Mouse (Mus musculus): ENCODE results near the gene Elob.

The Elob gene

DNA sequence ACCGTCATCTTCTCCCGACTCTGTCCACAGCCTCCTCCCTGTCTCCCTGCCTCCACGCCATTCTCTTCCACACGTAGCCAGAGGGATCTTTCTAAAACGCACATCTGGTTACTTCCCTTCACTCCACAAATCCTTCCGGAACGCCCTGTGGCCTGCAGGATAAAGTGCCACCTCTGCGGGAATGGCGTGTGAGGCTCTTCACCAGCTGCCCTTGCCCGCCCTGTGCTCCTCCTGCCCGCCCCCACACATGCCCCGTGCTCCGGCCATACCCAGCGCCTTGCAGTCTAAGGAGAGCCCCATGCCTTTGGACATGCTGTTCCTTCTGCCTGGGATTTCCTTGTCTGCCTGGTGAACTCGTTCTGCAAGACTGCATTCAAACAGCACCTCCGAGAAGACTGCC, 5.9 kb downstream of the Elob start:
- no peak for DNase-seq

DNA sequence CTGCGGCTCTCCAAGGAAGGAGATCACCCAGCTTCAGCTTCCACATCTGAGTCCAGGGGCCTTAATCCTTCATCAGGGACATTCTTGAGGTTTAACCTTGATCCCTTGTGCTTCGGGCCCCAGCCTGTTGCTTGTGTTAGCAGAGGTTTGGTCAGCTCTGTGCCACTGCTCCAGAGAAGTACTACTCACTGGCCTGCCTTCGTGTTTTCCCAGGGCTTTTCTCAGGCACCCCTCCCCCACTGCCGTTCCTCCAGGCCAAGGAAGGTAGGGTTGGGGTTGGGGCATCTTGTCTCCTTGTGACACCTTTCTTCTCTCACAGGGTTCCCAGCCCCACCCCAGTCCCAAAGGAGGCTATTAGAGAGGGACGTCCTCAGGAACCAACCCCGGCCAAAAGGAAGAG, 6.8 kb downstream of the Elob start:
- no peak for DNase-seq

- no peak for DNase-seq
These were observed 8.2 kb downstream of the Elob start for GRCm38 (mm10) chr17:23820731-23821130.

GRCm38 (mm10) chr17:23819235-23819634, 9.7 kb downstream of the Elob start:
- DNase-seq = no peak

- DNase-seq = no peak
These were observed 10.4 kb downstream of the Elob start for GRCm38 (mm10) chr17:23818579-23818978.

GRCm38 (mm10) chr17:23815641-23816040, 13.3 kb downstream of the Elob start:
- no peak for DNase-seq

- DNase-seq = no peak
These were observed 21.0 kb downstream of the Elob start for GRCm38 (mm10) chr17:23807918-23808317.

DNA sequence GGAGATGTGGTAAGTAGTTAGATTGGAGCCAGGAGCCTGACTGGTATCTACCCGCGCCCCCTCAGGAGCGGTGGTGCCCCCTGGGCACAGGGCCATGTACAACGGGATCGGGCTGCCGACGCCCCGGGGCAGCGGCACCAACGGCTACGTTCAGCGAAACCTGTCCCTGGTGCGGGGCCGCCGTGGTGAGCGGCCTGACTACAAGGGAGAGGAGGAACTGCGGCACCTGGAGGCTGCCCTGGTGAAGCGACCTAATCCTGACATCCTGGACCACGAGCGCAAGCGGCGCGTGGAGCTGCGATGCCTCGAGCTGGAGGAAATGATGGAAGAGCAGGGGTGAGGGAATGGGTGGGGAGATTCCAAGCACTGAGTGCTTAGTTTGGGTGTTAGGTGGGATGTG, 22.1 kb downstream of the Elob start:
- DNase-seq = peak; percentile 66 to 76

- no peak for DNase-seq
These were observed 24.4 kb downstream of the Elob start for GRCm38 (mm10) chr17:23804426-23805085.

DNA sequence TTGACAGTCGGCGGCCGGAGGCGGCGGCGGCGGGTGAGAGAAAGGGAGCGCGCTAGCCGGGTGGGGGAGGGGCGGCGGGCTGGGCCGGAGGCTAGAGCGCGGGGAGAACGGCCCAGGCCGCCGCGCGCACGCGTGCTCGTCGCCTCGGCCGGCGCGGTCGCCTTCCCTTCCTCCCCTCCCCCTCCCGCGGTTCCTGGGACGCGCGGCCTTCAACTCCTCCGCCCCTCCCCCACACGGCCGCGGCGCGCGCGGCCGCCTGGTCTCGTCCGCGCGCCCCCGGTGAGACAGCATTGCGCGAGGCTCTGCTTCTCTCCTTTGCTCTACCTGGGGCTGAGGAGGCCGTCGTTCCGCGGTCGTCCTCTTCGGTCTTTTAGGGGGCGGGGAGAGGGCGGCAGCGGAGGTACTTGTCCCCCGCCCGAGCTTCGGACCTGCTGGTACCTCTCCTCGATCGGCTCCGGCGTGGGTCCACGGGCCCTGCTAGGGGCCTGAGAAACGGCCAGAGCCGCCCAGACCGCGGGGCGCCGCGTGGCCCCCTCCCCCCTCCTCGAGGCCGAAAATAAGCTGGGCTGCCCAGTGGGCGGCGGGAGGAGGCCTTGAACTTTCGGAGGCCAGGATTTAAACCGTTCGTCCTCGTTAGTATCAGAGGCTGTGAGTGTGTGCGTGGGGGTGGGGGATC, 25.4 kb downstream of the Elob start:
- DNase-seq = peak in 1 of 2 experiments; percentile 92

GRCm38 (mm10) chr17:23802746-23803365, 26.1 kb downstream of the Elob start:
- DNase-seq = peak; percentile 97 to 99

DNA sequence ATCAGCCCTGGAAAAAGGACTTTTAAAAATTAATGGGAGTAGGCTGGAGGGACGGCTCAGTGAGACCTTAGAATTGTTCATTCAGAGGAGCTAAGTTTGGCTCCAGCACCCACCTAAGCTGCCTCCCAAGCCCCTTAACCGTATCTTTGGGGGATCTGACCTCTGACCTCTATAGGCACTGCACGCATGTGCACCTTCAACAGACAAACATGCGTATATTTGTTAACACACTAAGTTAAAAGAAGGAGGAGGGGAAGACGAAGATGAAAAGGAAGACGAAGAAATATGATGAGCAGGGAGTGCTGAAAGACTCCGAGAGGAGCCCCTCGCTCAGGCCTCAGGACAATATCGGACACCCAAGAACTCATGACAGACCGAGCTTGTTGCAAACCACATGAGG, 27.3 kb downstream of the Elob start:
- no peak for DNase-seq

GRCm38 (mm10) chr17:23797316-23797715, 31.6 kb downstream of the Elob start:
- no peak for DNase-seq

GRCm38 (mm10) chr17:23795323-23795722, 33.6 kb downstream of the Elob start:
- DNase-seq = no peak

DNA sequence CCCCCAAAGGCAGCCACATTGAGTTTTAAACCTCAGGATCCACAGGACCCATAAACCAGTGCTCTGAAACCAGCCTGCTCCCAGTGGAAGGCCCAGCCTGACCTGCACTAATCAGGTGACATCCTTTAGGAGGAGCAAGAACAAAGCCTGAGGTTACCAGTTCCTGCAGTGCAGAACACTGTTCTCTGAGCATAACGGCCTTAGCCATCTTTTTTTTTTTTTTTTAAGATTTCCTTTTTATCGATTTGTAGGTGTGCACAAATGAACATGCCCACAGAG, 37.9 kb downstream of the Elob start:
- peak in 1 of 2 experiments; percentile 52 for DNase-seq

GRCm38 (mm10) chr17:23790269-23791078, 38.5 kb downstream of the Elob start, which contains the start of gene Srrm2:
TSS of gene Srrm2 (plus strand) at chr17:23790532.
- peak; percentile 74 to 80 for DNase-seq

- no peak for DNase-seq
These were observed 39.1 kb downstream of the Elob start for GRCm38 (mm10) chr17:23789749-23790268.

- DNase-seq = no peak
These were observed 40.0 kb downstream of the Elob start for GRCm38 (mm10) chr17:23788973-23789372.

- DNase-seq = peak; percentile 66 to 70
These were observed 42.4 kb downstream of the Elob start for GRCm38 (mm10) chr17:23786510-23786931.

GRCm38 (mm10) chr17:23785561-23786471, 43.1 kb downstream of the Elob start, which contains the start of gene Flywch2:
TSS of gene Flywch2 (minus strand) at chr17:23786081.
- peak; percentile 91 to 96 for DNase-seq

DNA sequence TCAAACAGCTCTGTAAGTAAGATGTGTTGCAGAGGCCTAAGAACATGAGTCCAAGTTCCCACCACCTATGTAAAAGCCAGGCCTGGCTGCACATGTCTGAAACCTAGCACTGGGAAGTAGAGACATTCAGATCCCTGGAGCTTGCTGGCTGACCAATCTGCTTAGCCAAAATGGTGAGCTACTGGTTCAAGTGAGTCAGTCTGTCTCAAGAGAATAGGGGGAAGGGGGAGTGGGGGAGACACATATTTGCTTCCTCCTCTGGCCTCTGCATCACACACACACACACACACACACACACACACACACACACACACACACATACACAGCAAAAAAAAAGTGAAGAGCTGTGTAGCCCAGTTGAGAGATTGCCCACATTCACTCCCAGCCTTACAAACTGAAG, 45.6 kb downstream of the Elob start:
- DNase-seq = no peak

DNA sequence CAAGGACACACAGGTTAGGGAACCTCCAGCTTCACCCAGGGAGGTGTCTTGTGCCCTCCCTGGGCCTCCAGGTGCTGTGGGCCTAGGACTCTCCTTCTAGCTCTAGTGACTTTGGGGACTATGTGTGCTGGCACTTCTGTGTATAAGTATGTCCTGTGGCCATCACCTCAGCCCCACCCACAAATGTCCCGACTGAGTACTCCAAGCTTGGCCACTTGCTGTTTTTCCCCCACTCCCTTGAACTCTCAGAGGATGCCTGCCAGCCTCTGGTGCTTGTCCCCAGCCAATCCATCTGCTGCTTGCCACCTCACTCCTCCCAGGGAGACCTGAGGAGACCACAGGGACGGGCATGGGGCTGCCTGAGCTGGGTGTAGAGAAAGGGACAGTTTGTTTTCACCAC, 50.5 kb downstream of the Elob start:
- DNase-seq = no peak
